Mouse (Mus musculus): ENCODE measurements around the gene Klf15. TPM values are rescaled to one million over a fixed set of nuclear protein-coding genes. Genes with fewer than 3 reads are reported as not detected.

Klf15 gene
- polyA plus RNA-seq (2015; fragmentation: Nextera tagmentation; extraction: Ambion mirVana), result 16.9 and 18.5 TPM in 2 replicates

- peak within 1 kb of the TSS; percentile 100 for H3K4me2 ChIP-seq
- H3K9ac ChIP-seq (replicated peaks), result peak within 1 kb of the TSS; percentile 73
- WGBS, result 0% methylated on average over 54 of the region's 70 CpGs
- H3K4me3 ChIP-seq (replicated peaks), result peak within 1 kb of the TSS; percentile 75
- H3K27me3 ChIP-seq (replicated peaks), result peaks cover 25% of the 10 kb centered on the region
- H3K9me3 ChIP-seq (replicated peaks), result no peaks in the 10 kb centered on the region
- no peaks in the 10 kb centered on the region for H3K36me3 ChIP-seq
- peak within 1 kb of the TSS; percentile 84 for H3K27ac ChIP-seq (replicated peaks)
- H3K4me1 ChIP-seq, result peaks cover 30% of the 10 kb centered on the region
- ATAC-seq (ENCODE audit: low FRiP score), result peak; percentile 84
Measured at GRCm38 (mm10) chr6:90462181-90462706, at the start of gene Klf15. TSS of gene Klf15 (plus strand) at chr6:90462576.

DNA sequence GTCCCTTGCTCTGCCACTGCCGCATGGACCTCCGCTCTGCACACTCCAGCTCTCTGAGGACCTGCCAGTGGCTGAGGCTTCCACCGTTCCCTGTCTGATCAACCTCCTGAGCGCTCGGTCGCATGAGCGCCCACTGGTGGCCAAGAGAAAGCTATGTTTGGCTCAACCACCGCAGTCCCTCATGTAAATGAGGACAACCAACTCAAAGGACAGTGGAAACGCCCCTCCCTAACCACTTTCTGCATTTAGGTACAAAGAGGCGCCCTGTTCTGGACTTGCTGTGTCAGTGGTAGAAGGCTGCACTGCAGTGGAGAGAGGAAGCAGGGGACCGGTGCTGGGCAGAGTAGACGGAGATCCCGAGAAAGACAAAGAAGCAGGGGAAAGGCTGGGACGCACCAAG, 39.8 kb upstream of the Klf15 start:
- Histone ChIP-seq H3K9me3 (replicated peaks) (no peaks in the 10 kb centered on the region), H3K9ac (replicated peaks) (no peak overlapping the region), H3K36me3 (no peaks in the 10 kb centered on the region), H3K4me3 (replicated peaks) (peak overlapping the region; percentile 17), H3K27me3 (replicated peaks) (peaks cover 6% of the 10 kb centered on the region; the same call in 1 of the 2 replicates), H3K4me2 (peak overlapping the region; percentile 51), H3K27ac (replicated peaks) (peak overlapping the region; percentile 72), H3K4me1 (peaks cover 13% of the 10 kb centered on the region)
- WGBS, result 3% methylated on average over 14 of the region's 14 CpGs
- ATAC-seq (ENCODE audit: low FRiP score), result peak; percentile 88

- Histone ChIP-seq H3K27me3 (replicated peaks) (peaks cover 10% of the 10 kb centered on the region; the same call in 1 of the 2 replicates), H3K27ac (replicated peaks) (no peak overlapping the region), H3K4me1 (peaks cover 27% of the 10 kb centered on the region), H3K9me3 (replicated peaks) (no peaks in the 10 kb centered on the region), H3K9ac (replicated peaks) (no peak overlapping the region), H3K36me3 (no peaks in the 10 kb centered on the region), H3K4me2 (no peak overlapping the region), H3K4me3 (replicated peaks) (no peak overlapping the region)
- no peak for ATAC-seq (ENCODE audit: low FRiP score)
- 92% methylated on average over 3 of the region's 3 CpGs for WGBS
Measured at GRCm38 (mm10) chr6:90425361-90425760, 37.0 kb upstream of the Klf15 start.

GRCm38 (mm10) chr6:90426003-90426402, 36.4 kb upstream of the Klf15 start:
- Histone ChIP-seq H3K9me3 (replicated peaks) (no peaks in the 10 kb centered on the region), H3K4me2 (no peak overlapping the region), H3K36me3 (no peaks in the 10 kb centered on the region), H3K9ac (replicated peaks) (no peak overlapping the region), H3K4me3 (replicated peaks) (no peak overlapping the region), H3K27ac (replicated peaks) (no peak overlapping the region), H3K4me1 (peaks cover 27% of the 10 kb centered on the region), H3K27me3 (replicated peaks) (peaks cover 10% of the 10 kb centered on the region; the same call in 1 of the 2 replicates)
- no peak for ATAC-seq (ENCODE audit: low FRiP score)
- WGBS, result 77% methylated on average over 4 of the region's 4 CpGs

DNA sequence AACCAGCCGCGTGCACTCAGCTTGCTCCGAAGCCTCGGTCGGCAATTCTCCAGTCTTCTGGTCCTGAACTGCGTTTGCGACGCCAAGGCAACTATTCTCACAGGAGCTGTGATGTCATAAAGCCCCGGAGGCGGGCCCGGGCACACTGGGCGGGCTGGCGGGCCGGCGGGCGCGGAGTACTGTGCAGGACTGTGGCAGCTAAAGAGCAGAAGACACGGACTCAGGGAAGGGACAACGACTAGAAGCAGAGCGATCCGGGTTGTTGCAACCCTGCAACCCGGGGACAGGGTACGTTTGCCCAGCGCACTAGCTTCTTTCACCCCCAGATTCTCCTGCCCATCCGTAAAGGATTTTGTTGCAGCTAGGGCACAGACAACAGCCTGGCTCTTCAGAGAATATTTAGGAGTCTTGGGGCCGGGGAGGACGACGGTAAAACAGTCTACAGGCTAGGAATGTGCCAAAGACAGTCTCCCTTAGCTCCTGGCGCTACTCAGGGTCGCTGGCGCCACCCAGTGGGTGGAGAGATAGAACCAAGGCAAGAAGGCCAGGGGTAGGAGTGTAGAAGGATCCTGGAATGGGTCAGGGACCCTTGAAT, 33.9 kb upstream of the Klf15 start, which contains the start of gene Cfap100:
Gene Cfap100 (minus strand): TSS at position 418 of the 595 bp plus-strand sequence.
- peak within 1 kb of the TSS; percentile 37 for H3K9ac ChIP-seq (replicated peaks)
- no peaks in the 10 kb centered on the region for H3K36me3 ChIP-seq
- peaks cover 10% of the 10 kb centered on the region; the same call in 1 of the 2 replicates for H3K27me3 ChIP-seq (replicated peaks)
- WGBS, result under 1% methylated on average over 31 of the region's 31 CpGs
- peak; percentile 87 for ATAC-seq (ENCODE audit: low FRiP score)
- peak within 1 kb of the TSS; percentile 75 for H3K27ac ChIP-seq (replicated peaks)
- peaks cover 14% of the 10 kb centered on the region for H3K4me1 ChIP-seq
- H3K4me2 ChIP-seq, result peak within 1 kb of the TSS; percentile 77
- no peaks in the 10 kb centered on the region for H3K9me3 ChIP-seq (replicated peaks)
- peak within 1 kb of the TSS; percentile 43 for H3K4me3 ChIP-seq (replicated peaks)

DNA sequence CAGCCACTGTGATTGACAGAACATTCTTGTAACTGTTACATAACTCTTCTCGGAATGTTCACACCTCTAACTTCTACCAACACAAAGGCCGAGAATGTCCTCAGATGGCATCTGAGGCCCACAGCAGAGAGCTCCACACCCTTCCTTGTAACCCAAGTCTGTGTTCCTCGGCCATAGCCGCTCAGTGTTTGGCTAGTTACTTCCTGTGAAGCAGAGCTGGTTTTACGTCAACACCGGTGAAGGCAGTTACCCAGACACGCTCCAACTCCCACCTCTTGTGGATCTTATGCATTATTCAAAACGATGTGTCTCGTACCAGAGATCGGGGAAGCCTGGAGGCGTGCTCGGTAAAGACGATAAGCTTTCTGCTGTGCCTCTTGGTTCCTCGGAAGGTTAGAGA, 32.5 kb upstream of the Klf15 start:
- ATAC-seq (ENCODE audit: low FRiP score), result no peak
- H3K4me2 ChIP-seq, result no peak overlapping the region
- WGBS, result 62% methylated on average over 14 of the region's 14 CpGs

GRCm38 (mm10) chr6:90431487-90431886, 30.9 kb upstream of the Klf15 start:
- Histone ChIP-seq H3K4me2 (no peak overlapping the region), H3K27me3 (replicated peaks) (peaks cover 10% of the 10 kb centered on the region; the same call in 1 of the 2 replicates)

More for the DNA sequence above, 32.5 kb upstream of the Klf15 start:
- H3K27ac ChIP-seq (replicated peaks), result no peak overlapping the region
- no peak overlapping the region for H3K4me3 ChIP-seq (replicated peaks)
- H3K9me3 ChIP-seq (replicated peaks), result no peaks in the 10 kb centered on the region
- peaks cover 10% of the 10 kb centered on the region; the same call in 1 of the 2 replicates for H3K27me3 ChIP-seq (replicated peaks)
- no peaks in the 10 kb centered on the region for H3K36me3 ChIP-seq
- peaks cover 14% of the 10 kb centered on the region for H3K4me1 ChIP-seq
- no peak overlapping the region for H3K9ac ChIP-seq (replicated peaks)

DNA sequence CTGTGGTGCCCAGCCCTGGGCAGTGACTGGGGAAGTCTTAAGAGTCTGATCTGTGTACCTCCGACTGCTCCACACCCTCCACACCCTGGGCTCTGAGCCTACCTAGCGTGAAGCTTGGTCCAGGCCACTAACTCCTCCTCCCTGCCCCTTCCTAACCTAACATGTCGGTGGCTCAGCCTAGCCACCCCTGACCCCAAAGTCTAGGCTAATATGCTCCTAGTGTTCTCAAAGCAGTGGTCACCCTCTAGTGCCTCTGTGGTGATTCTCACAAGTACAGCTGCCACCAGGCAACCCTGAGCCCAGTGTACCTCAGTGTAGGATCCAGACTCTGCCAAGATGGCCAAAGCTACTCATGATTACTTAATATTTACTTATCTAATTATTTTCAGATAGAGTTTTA, 27.7 kb upstream of the Klf15 start:
- no peak overlapping the region for H3K4me2 ChIP-seq
- no peak overlapping the region for H3K4me3 ChIP-seq (replicated peaks)
- no peak overlapping the region for H3K27ac ChIP-seq (replicated peaks)
- H3K4me1 ChIP-seq, result 0 out of 2 replicates have a peak, but pooled peaks cover 2% of the 10 kb centered on the region
- H3K27me3 ChIP-seq (replicated peaks), result no peaks in the 10 kb centered on the region
- no peak overlapping the region for H3K9ac ChIP-seq (replicated peaks)
- H3K9me3 ChIP-seq (replicated peaks), result no peaks in the 10 kb centered on the region
- ATAC-seq (ENCODE audit: low FRiP score), result peak; percentile 55; the same call in 1 of the 2 replicates
- WGBS, result 70% methylated on average over 3 of the region's 3 CpGs
- H3K36me3 ChIP-seq, result no peaks in the 10 kb centered on the region

More at GRCm38 (mm10) chr6:90431487-90431886, 30.9 kb upstream of the Klf15 start:
- Histone ChIP-seq H3K4me1 (peaks cover 16% of the 10 kb centered on the region), H3K36me3 (no peaks in the 10 kb centered on the region), H3K27ac (replicated peaks) (no peak overlapping the region), H3K9me3 (replicated peaks) (no peaks in the 10 kb centered on the region), H3K9ac (replicated peaks) (no peak overlapping the region), H3K4me3 (replicated peaks) (no peak overlapping the region)
- ATAC-seq (ENCODE audit: low FRiP score), result no peak
- WGBS, result 57% methylated on average over 2 of the region's 2 CpGs

DNA sequence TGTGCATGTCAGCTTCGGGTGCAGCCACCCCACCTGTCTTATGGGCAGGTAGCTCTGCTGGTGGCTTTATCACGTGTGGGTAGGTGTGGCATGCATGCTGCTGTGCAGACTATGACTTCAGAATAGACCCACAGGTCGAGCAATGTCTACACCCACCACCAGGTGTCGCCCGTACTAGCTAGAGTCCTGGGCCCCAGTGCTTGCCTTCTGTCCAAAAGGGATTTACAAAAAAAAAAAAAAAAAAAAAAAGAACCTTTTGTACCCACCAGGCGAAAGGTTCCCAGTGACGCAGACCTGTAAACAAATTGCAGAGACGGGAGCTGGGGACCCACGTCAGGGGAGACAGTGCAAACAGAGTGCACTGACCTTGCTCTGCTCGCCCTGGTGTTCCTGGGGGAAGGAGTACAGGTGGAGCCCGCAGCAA, 27.2 kb upstream of the Klf15 start:
- peak; percentile 35 for ATAC-seq (ENCODE audit: low FRiP score)
- Histone ChIP-seq H3K27ac (replicated peaks) (no peak overlapping the region), H3K9me3 (replicated peaks) (no peaks in the 10 kb centered on the region), H3K9ac (replicated peaks) (no peak overlapping the region), H3K27me3 (replicated peaks) (no peaks in the 10 kb centered on the region), H3K4me1 (0 out of 2 replicates have a peak, but pooled peaks cover 2% of the 10 kb centered on the region), H3K4me3 (replicated peaks) (no peak overlapping the region), H3K4me2 (no peak overlapping the region), H3K36me3 (no peaks in the 10 kb centered on the region)
- 21% methylated on average over 11 of the region's 11 CpGs for WGBS

DNA sequence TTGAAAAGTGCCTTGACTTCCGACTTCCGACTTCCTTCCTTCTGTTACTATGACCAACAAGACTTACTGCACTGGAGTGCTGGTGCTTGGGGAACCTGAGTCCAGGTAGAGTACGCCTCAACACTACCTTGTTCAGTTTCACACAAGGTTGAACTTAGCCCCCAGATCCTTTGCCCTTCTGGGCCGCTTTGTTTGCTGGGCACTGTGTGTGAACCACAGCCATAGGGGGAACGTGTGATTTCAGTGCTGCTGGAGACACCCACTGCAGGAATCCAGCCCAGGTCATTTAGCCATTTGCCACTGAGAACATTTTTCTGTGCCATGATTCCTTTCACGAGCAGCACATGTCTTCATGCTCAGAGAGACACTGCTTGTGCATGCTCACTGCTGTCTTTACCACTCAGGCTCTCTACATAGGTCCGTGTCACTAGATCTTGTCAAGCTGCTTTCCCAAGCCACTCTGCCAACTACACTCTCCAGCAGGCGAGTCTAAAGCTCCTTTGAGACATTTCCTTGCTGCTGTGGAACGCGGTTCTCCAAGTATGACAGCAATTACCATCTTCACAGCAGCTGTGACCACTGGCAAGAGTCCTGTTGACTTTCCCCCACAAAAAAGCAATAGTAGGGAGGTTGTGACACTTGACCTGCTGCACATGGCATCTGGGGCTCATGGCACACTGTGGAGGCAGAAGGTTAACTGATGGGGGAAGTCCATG, 26.0 kb upstream of the Klf15 start:
- Histone ChIP-seq H3K9me3 (replicated peaks) (no peaks in the 10 kb centered on the region), H3K27me3 (replicated peaks) (no peaks in the 10 kb centered on the region), H3K4me1 (0 out of 2 replicates have a peak, but pooled peaks cover 2% of the 10 kb centered on the region), H3K27ac (replicated peaks) (no peak overlapping the region), H3K4me3 (replicated peaks) (no peak overlapping the region), H3K4me2 (no peak overlapping the region), H3K9ac (replicated peaks) (no peak overlapping the region), H3K36me3 (no peaks in the 10 kb centered on the region)
- 79% methylated on average over 10 of the region's 10 CpGs for WGBS
- no peak for ATAC-seq (ENCODE audit: low FRiP score)

DNA sequence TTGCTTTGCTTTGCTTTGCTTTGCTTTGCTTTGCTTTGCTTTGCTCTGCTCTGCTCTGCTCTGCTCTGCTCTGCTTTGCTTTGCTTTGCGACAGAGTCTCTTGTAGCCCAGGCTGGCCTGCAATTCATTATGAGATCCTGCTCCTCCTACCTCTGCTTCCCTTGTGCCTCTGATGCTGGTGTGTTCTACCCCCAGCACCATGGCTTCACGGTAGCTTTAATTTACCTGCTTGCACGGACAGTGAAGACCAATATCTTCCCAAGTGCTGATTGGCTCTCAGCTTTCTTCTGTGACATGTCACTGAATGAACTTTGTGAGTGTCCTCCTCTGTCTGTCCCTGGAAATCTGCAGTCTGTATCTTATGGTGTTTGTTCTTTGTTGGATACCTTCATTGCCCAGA, 25.3 kb upstream of the Klf15 start:
- H3K9ac ChIP-seq (replicated peaks), result no peak overlapping the region
- no peak overlapping the region for H3K27ac ChIP-seq (replicated peaks)
- H3K9me3 ChIP-seq (replicated peaks), result no peaks in the 10 kb centered on the region
- no peak overlapping the region for H3K4me3 ChIP-seq (replicated peaks)
- H3K27me3 ChIP-seq (replicated peaks), result no peaks in the 10 kb centered on the region
- H3K4me1 ChIP-seq, result 0 out of 2 replicates have a peak, but pooled peaks cover 2% of the 10 kb centered on the region
- no peak overlapping the region for H3K4me2 ChIP-seq
- 98% methylated on average over 3 of the region's 3 CpGs for WGBS
- H3K36me3 ChIP-seq, result no peaks in the 10 kb centered on the region
- no peak for ATAC-seq (ENCODE audit: low FRiP score)
